Mouse (Mus musculus): ENCODE measurements around the gene G6pc3. TPM values are rescaled to one million over a fixed set of nuclear protein-coding genes. Genes with fewer than 3 reads are reported as not detected.

The G6pc3 gene
- polyA plus RNA-seq, 1 experiment, result 56.5 TPM

GRCm38 (mm10) chr11:102185677-102186076 lies 3.7 kb upstream of the G6pc3 start:
- no peaks in the 10 kb centered on the region for H3K27me3 ChIP-seq (ENCODE audit: control insufficient read depth, insufficient read depth, low read length)
- TF ChIP-seq POLR2A (IDR thresholded peaks at IDR 0.05; ENCODE audit: control insufficient read depth, extremely low read depth, insufficient read depth, low read length, poor library complexity) (no peak), CTCF (IDR thresholded peaks at IDR 0.05; ENCODE audit: borderline replicate concordance, control insufficient read depth, extremely low read depth, insufficient read depth, low read length, poor library complexity) (no peak)
- no peak overlapping the region for H3K4me3 ChIP-seq (ENCODE audit: control insufficient read depth, insufficient read depth, low read length)
- H3K36me3 ChIP-seq (ENCODE audit: control insufficient read depth, insufficient read depth, low read length), result peaks cover 6% of the 10 kb centered on the region; the same call in 1 of the 2 replicates
- DNase-seq, result no peak
- 50% methylated on average over 3 of the region's 3 CpGs for WGBS
- no peak overlapping the region for H3K27ac ChIP-seq (ENCODE audit: control insufficient read depth, insufficient read depth, low read length)
- peaks cover 12% of the 10 kb centered on the region for H3K4me1 ChIP-seq (replicated peaks; ENCODE audit: control insufficient read depth, insufficient read depth, low read length)

DNA sequence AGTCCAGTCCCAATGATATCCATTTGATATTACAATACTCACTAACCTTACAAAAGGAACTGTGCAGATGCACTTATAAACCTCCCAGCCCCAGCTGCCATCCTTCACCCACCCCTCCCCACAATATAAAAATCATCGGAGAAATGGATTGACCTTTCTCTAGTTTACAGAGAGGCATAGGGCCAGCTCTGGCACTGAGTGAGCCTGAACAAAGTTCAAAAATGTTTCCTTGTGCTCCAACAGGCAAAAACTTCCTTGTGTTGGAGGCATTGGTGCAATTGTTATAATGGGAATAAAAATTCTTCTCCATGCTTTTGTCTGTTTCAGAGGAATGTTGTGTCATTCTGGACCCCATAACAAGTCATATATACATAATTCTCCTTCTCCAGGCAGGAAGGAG lies 3.2 kb upstream of the G6pc3 start:
- Histone ChIP-seq H3K4me3 (ENCODE audit: control insufficient read depth, insufficient read depth, low read length) (no peak overlapping the region), H3K27me3 (ENCODE audit: control insufficient read depth, insufficient read depth, low read length) (no peaks in the 10 kb centered on the region), H3K4me1 (replicated peaks; ENCODE audit: control insufficient read depth, insufficient read depth, low read length) (peaks cover 12% of the 10 kb centered on the region), H3K36me3 (ENCODE audit: control insufficient read depth, insufficient read depth, low read length) (peaks cover 6% of the 10 kb centered on the region; the same call in 1 of the 2 replicates), H3K27ac (ENCODE audit: control insufficient read depth, insufficient read depth, low read length) (no peak overlapping the region)
- TF ChIP-seq POLR2A (IDR thresholded peaks at IDR 0.05; ENCODE audit: control insufficient read depth, extremely low read depth, insufficient read depth, low read length, poor library complexity), result no peak
- TF ChIP-seq CTCF (IDR thresholded peaks at IDR 0.05; ENCODE audit: borderline replicate concordance, control insufficient read depth, extremely low read depth, insufficient read depth, low read length, poor library complexity), result no peak
- no peak for DNase-seq
- 93% methylated on average over 1 of the region's 1 CpGs for WGBS

DNA sequence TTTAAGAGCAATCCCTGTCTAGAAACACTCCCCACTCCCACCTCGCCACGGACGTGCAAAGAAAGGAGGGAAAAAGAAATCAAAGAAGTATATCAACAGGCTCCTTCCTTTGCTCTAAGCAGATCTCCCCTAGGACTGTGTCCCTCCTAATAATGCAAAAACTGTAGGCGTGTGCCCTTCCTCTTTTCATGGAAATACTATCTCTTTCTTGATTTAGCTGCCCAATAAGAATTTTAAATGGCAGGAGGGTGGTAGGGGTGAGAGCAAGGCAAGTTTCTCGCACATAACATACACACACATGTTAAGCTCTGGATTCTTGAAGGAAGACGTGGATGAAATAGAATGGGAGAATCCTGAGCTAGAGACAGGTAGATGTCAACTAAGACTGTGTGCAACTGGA lies 440 bp upstream of the G6pc3 start:
- 66% methylated on average over 6 of the region's 6 CpGs for whole genome bisulfite sequencing
- no peak for TF ChIP-seq POLR2A (IDR thresholded peaks at IDR 0.05; ENCODE audit: control insufficient read depth, extremely low read depth, insufficient read depth, low read length, poor library complexity)
- no peak for TF ChIP-seq CTCF (IDR thresholded peaks at IDR 0.05; ENCODE audit: borderline replicate concordance, control insufficient read depth, extremely low read depth, insufficient read depth, low read length, poor library complexity)
- H3K4me1 ChIP-seq (replicated peaks; ENCODE audit: control insufficient read depth, insufficient read depth, low read length), result peaks cover 12% of the 10 kb centered on the region
- DNase-seq, result no peak
- H3K36me3 ChIP-seq (ENCODE audit: control insufficient read depth, insufficient read depth, low read length), result no peaks in the 10 kb centered on the region
- H3K4me3 ChIP-seq (ENCODE audit: control insufficient read depth, insufficient read depth, low read length), result peak overlapping the region; percentile 55
- H3K27ac ChIP-seq (ENCODE audit: control insufficient read depth, insufficient read depth, low read length), result no peak overlapping the region
- H3K27me3 ChIP-seq (ENCODE audit: control insufficient read depth, insufficient read depth, low read length), result no peaks in the 10 kb centered on the region

GRCm38 (mm10) chr11:102190848-102191247 lies 1.4 kb downstream of the G6pc3 start:
- Histone ChIP-seq H3K36me3 (ENCODE audit: control insufficient read depth, insufficient read depth, low read length) (peaks cover under 1% of the 10 kb centered on the region; the same call in 1 of the 2 replicates), H3K27me3 (ENCODE audit: control insufficient read depth, insufficient read depth, low read length) (no peaks in the 10 kb centered on the region), H3K4me3 (ENCODE audit: control insufficient read depth, insufficient read depth, low read length) (no peak overlapping the region), H3K4me1 (replicated peaks; ENCODE audit: control insufficient read depth, insufficient read depth, low read length) (peaks cover 7% of the 10 kb centered on the region; the same call in 1 of the 2 replicates), H3K27ac (ENCODE audit: control insufficient read depth, insufficient read depth, low read length) (no peak overlapping the region)
- no peak for TF ChIP-seq CTCF (IDR thresholded peaks at IDR 0.05; ENCODE audit: borderline replicate concordance, control insufficient read depth, extremely low read depth, insufficient read depth, low read length, poor library complexity)
- TF ChIP-seq POLR2A (IDR thresholded peaks at IDR 0.05; ENCODE audit: control insufficient read depth, extremely low read depth, insufficient read depth, low read length, poor library complexity), result no peak
- DNase-seq, result no peak
- 81% methylated on average over 4 of the region's 4 CpGs for WGBS

DNA sequence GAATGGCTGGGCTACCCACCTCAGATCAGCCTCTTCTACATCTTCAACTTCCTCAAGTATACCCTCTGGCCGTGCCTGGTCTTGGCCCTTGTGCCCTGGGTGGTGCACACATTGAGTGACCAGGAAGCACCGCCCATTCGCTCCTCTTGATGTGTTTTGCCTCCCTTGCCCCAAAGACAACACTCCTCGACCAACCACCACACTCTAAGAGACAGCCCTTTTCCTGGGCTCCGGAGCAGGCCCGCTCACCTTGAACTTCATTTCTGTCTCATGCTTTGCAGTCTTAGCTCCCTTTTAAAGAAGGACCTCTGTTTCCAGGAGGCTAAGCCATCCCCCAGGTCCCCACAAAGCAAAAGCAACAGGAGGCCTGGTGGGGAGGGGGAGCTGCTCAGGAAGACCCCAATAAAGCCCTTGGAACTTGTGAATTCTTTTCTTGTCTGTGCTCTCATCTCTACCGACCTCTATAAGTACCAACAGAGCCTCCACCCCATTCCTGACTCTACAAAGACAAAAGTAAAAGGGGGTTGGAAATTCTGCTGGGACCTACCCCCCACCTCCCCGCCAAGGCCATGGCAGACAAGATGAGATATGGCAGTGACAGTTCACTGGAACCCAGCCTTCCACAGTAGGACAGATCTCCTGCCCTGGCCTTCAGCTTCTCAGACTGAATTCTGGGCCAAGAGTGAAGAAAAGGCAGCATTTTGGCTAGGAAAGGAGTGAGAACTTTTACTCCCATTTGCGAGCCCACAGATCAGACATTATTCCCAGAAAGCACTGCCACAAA lies 4.4 kb downstream of the G6pc3 start:
- Histone ChIP-seq H3K4me1 (replicated peaks; ENCODE audit: control insufficient read depth, insufficient read depth, low read length) (peaks cover 6% of the 10 kb centered on the region; the same call in 1 of the 2 replicates), H3K27ac (ENCODE audit: control insufficient read depth, insufficient read depth, low read length) (no peak overlapping the region), H3K4me3 (ENCODE audit: control insufficient read depth, insufficient read depth, low read length) (no peak overlapping the region), H3K27me3 (ENCODE audit: control insufficient read depth, insufficient read depth, low read length) (no peaks in the 10 kb centered on the region), H3K36me3 (ENCODE audit: control insufficient read depth, insufficient read depth, low read length) (peaks cover 5% of the 10 kb centered on the region; the same call in 1 of the 2 replicates)
- 96% methylated on average over 9 of the region's 9 CpGs for WGBS
- TF ChIP-seq CTCF (IDR thresholded peaks at IDR 0.05; ENCODE audit: borderline replicate concordance, control insufficient read depth, extremely low read depth, insufficient read depth, low read length, poor library complexity) (no peak), POLR2A (IDR thresholded peaks at IDR 0.05; ENCODE audit: control insufficient read depth, extremely low read depth, insufficient read depth, low read length, poor library complexity) (no peak)
- no peak for DNase-seq

DNA sequence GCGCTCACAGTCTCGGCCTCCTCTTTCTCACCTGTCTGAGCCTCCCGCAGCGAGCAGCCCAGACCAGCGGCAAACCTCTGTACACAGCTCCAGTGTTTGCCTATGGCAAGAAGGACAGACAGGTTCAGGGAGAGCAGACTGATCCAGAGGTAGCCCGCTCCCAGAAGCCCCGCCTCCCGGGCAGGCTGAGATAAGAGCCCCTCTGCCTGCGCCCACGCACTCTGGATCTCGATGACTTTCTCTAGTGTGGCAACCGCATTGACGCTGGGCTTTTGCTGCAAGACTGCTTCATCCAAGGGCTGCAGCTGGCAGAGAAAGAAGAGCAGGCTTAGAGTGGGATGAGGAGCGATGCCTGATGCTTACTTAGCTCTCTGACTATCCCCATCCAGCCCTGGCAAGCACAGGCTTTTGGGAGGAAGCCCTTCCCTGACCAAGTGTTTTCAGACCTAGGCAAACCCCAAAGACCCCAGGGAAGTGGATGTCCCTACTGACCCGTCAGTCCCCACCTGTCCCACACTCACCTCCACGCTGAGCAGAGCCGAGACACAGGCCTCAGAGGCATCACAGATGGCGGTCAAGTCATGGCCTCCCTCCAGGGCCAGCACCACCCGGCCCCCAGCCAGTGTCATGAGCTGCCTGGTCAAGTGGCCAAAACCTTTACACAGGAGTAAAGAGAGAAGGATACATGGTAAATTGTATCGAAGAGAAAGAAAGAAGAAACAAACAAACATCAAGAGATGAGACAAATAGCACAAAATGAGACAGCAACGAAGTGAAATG lies 6.8 kb downstream of the G6pc3 start:
- WGBS, result 95% methylated on average over 21 of the region's 21 CpGs
- Histone ChIP-seq H3K4me3 (ENCODE audit: control insufficient read depth, insufficient read depth, low read length) (no peak overlapping the region), H3K27me3 (ENCODE audit: control insufficient read depth, insufficient read depth, low read length) (no peaks in the 10 kb centered on the region), H3K4me1 (replicated peaks; ENCODE audit: control insufficient read depth, insufficient read depth, low read length) (no peaks in the 10 kb centered on the region), H3K36me3 (ENCODE audit: control insufficient read depth, insufficient read depth, low read length) (peaks cover 9% of the 10 kb centered on the region), H3K27ac (ENCODE audit: control insufficient read depth, insufficient read depth, low read length) (no peak overlapping the region)
- DNase-seq, result no peak
- no peak for TF ChIP-seq POLR2A (IDR thresholded peaks at IDR 0.05; ENCODE audit: control insufficient read depth, extremely low read depth, insufficient read depth, low read length, poor library complexity)
- no peak for TF ChIP-seq CTCF (IDR thresholded peaks at IDR 0.05; ENCODE audit: borderline replicate concordance, control insufficient read depth, extremely low read depth, insufficient read depth, low read length, poor library complexity)
